Mouse (Mus musculus) embryonic facial prominence, embryonic 15.5 days (tissue): ENCODE measurements at regions not wholly inside any gene's neighbourhood (a gene's known extent, or its start where the extent isn't known, plus 50 kb on each side); places are given as distances from the start of the nearest gene placed in this dataset.

Experiments
- ATAC-seq: fragments of 200-750 bp; cut with Nextera tagmentation; 2 replicates; pipeline ENCODE4 v1.8.0; 2017; ENCODE audit warnings: low read depth, moderate TSS enrichment; ENCODE audit not compliant: insufficient number of reproducible peaks, low FRiP score, low TSS enrichment
- H3K27ac ChIP-seq: fragments of 300-500 bp; sonication (generic); replicated peaks from 2 replicates; pipeline ENCODE4 v1.5.1; 2015; ENCODE audit warnings: mild to moderate bottlenecking, inconsistent platforms
- H3K27me3 ChIP-seq: fragments of 300-500 bp; sonication (generic); 2 replicates; pipeline ENCODE4 v1.6.1; 2015; ENCODE audit warnings: inconsistent platforms
- H3K36me3 ChIP-seq: fragments of 300-500 bp; sonication (generic); 2 replicates; pipeline ENCODE4 v1.6.1; 2015; ENCODE audit warnings: mild to moderate bottlenecking, inconsistent platforms
- H3K4me1 ChIP-seq: fragments of 300-500 bp; sonication (generic); 2 replicates; pipeline ENCODE4 v1.6.1; 2015; ENCODE audit warnings: inconsistent platforms
- H3K4me2 ChIP-seq: fragments of 300-500 bp; sonication (generic); replicated peaks from 2 replicates; pipeline ENCODE4 v1.6.1; 2015; ENCODE audit warnings: mild to moderate bottlenecking, inconsistent platforms
- H3K4me3 ChIP-seq: fragments of 300-500 bp; sonication (generic); replicated peaks from 2 replicates; pipeline ENCODE4 v1.5.1; 2015; ENCODE audit warnings: mild to moderate bottlenecking, inconsistent platforms
- H3K9ac ChIP-seq: fragments of 300-500 bp; sonication (generic); 2 replicates; pipeline ENCODE4 v1.6.1; 2015; ENCODE audit warnings: inconsistent platforms
- H3K9me3 ChIP-seq: fragments of 300-500 bp; sonication (generic); replicated peaks from 2 replicates; pipeline ENCODE4 v1.6.1; 2016; ENCODE audit warnings: inconsistent platforms
- WGBS: fragments of 180-500 bp; shearing (Covaris S2); methylation state at CpG from one replicate; pipeline ENCODE4 v1.1.7; 2015; 5-methylcytosine and 5-hydroxymethylcytosine counted together

DNA sequence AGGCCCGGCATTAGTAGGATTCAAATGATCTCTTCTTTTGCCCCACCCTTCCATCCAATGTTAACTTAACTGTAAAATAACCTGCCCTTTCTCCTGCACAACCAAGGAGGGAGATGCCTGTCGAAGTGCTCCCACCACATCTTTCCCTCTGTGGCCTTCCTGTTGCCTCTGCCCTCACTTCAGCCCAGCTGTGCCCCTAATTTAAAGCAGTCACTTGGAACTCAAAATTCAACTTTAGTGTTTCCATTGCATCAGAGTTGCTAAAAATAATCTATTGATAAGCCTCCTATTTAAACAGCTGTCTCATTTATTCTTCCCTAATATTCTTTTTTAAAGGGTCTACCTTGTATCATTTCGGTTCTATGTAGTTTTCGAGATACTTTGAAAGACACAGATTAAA, 163.1 kb downstream of the Cysltr2 start:
- H3K4me2 ChIP-seq = no peak overlapping the region
- 82% methylated on average over 4 of the region's 4 CpGs for WGBS
- no peak overlapping the region for H3K9ac ChIP-seq
- no peak overlapping the region for H3K27ac ChIP-seq
- H3K4me1 ChIP-seq = no peaks in the 10 kb centered on the region
- no peak for ATAC-seq
- no peak overlapping the region for H3K4me3 ChIP-seq
- no peaks in the 10 kb centered on the region for H3K27me3 ChIP-seq
- H3K36me3 ChIP-seq = no peaks in the 10 kb centered on the region
- no peaks in the 10 kb centered on the region for H3K9me3 ChIP-seq

DNA sequence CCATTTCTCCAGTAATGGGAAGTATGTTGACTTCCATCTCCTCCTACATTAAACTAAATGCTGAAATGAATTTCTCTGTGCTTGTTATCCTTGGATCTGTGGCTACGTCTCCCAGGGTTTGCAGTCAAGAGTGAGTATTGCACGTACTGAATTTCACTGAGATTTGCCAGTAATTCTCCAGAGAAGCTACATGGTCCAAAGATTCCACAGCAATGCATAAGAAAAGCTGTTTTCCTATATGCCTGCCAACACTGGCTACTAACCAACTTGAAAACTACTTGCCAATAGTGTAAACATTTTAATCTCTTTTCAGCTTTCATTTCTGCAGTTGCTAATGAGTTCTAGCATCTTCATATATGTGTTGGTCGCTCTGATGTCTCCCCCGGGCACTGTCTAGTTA, 164.4 kb downstream of the Cysltr2 start:
- ATAC-seq = peak; percentile 39; the same call in 1 of the 2 replicates
- H3K4me3 ChIP-seq = no peak overlapping the region
- no peak overlapping the region for H3K9ac ChIP-seq
- no peaks in the 10 kb centered on the region for H3K9me3 ChIP-seq
- no peaks in the 10 kb centered on the region for H3K36me3 ChIP-seq
- H3K4me1 ChIP-seq = no peaks in the 10 kb centered on the region
- WGBS = 57% methylated on average over 4 of the region's 4 CpGs
- no peak overlapping the region for H3K27ac ChIP-seq
- H3K4me2 ChIP-seq = no peak overlapping the region
- no peaks in the 10 kb centered on the region for H3K27me3 ChIP-seq

DNA sequence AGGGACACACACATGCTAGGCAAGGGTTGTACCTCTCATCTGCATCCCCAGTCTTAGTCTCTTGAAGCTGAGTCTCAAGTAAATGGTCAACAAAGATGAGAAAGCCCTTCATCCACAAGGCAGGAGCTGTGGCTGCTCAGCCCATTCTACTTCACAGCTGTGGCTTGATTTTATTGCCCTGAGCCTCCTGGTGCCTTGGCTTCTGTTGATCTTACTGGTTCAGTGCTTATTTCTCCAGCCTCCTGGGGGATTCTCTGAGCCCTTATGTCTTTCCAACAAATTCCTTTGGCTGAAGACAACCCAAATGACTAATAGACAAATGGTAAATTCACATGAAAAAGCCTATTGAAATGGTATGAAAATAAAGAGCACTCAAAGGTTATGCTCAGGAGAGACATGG, 167.3 kb upstream of the Fndc3a start:
- ATAC-seq = no peak
- H3K9me3 ChIP-seq = no peaks in the 10 kb centered on the region
- H3K9ac ChIP-seq = no peak overlapping the region
- no peaks in the 10 kb centered on the region for H3K4me1 ChIP-seq
- no peaks in the 10 kb centered on the region for H3K36me3 ChIP-seq
- no peaks in the 10 kb centered on the region for H3K27me3 ChIP-seq
- no peak overlapping the region for H3K4me2 ChIP-seq
- H3K4me3 ChIP-seq = no peak overlapping the region
- H3K27ac ChIP-seq = no peak overlapping the region

DNA sequence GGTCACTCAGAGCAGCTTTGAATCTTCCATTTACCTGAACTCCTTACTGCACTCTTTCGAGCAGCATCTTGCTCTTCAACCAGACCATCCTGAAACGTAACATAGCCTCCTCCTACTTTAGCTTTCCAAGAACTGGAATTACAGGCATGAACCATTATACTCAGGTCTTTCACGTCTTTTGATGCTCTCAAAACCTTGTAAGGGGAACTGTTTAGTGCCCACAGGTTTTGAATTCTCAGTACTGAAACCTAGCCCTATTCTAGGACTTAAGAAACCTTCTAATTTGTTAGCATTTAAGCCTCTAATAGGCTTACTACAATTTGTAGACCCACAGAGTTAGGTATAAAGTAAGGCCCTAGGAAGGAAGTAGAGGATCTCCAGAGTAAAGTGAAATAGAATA, 163.7 kb upstream of the Fndc3a start:
- WGBS = 76% methylated on average over 3 of the region's 3 CpGs
- Histone ChIP-seq H3K9ac (no peak overlapping the region), H3K27me3 (no peaks in the 10 kb centered on the region), H3K4me2 (no peak overlapping the region), H3K4me3 (no peak overlapping the region), H3K4me1 (0 out of 2 replicates have a peak, but pooled peaks cover 7% of the 10 kb centered on the region), H3K9me3 (no peaks in the 10 kb centered on the region), H3K27ac (no peak overlapping the region), H3K36me3 (no peaks in the 10 kb centered on the region)
- ATAC-seq = no peak

DNA sequence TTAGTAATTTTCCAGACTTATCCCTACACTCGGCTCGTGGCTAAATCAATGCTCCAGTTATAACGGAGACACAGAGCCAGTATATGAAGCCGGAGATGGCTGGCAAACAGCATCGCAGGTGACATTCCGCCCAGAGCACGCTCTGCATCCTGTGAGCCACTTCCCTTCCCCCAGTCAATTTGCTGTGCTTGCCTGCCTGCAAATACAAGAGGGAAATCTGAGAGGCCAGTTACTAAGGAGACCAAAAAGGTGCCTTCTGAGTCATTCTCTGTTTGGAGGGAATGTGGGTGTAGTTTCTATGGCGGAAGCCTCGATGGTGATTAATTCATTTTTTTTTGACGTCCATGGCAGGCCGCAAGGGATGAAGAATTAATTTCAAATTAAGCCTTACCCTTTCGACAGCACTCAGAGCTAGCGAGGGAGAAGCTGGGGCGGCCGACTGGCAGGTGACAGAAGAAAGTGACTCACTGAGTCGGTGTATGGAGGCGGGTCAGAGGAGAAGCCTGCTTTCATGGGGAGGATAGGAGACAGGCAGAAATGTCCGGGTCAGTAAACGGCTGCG, 159.5 kb upstream of the Fndc3a start:
- Histone ChIP-seq H3K4me1 (0 out of 2 replicates have a peak, but pooled peaks cover 7% of the 10 kb centered on the region), H3K4me2 (peak overlapping the region; percentile 8; the same call in 1 of the 2 replicates), H3K27ac (no peak overlapping the region), H3K4me3 (no peak overlapping the region), H3K9ac (no peak overlapping the region), H3K27me3 (no peaks in the 10 kb centered on the region), H3K36me3 (no peaks in the 10 kb centered on the region), H3K9me3 (no peaks in the 10 kb centered on the region)
- WGBS = 39% methylated on average over 20 of the region's 20 CpGs
- no peak; the same call in 1 of the 2 replicates for ATAC-seq

DNA sequence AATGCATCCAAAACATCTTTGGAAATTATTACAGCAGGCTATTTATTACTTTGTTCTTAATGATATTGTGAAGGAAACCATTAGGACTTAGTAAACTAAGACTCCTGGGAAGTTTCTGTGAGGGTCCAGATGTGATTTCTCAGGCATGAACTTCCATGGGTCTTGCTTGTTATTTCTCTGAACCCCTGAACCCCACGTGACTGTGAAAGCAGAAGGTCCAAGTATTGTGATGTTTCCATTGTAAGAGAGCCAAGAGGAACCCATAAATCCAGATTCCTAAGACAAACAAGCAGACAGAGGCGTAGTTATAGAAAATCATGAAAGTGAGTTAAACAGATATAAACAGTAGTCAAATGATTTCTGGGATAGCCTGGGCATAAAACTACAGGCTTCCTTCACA, 157.1 kb upstream of the Fndc3a start:
- no peak overlapping the region for H3K4me3 ChIP-seq
- WGBS = 74% methylated on average over 2 of the region's 2 CpGs
- no peak for ATAC-seq

DNA sequence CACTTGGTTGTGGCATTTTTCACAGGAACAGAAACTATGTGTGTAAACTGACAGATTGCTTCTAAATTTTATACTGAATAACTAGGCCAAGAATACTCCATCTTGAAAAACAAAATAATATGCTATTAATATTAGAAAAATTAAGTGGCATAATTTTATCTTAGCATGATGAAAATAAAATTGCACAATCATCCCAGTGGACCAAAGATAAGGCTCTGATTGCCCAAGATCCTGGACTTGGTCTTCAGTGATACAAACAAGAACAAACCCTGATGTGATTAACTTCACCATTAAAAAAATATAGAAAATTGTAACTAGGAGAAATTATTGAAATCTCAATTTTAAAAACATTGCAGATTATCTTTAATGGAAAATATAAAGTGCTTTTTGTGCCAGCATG, 155.7 kb upstream of the Fndc3a start:
- no peaks in the 10 kb centered on the region for H3K27me3 ChIP-seq
- no peaks in the 10 kb centered on the region for H3K9me3 ChIP-seq
- no peaks in the 10 kb centered on the region for H3K36me3 ChIP-seq
- H3K27ac ChIP-seq = no peak overlapping the region
- no peak overlapping the region for H3K9ac ChIP-seq
- no peak for ATAC-seq
- H3K4me3 ChIP-seq = no peak overlapping the region
- H3K4me1 ChIP-seq = 0 out of 2 replicates have a peak, but pooled peaks cover 7% of the 10 kb centered on the region
- no peak overlapping the region for H3K4me2 ChIP-seq

More for the DNA sequence above, 157.1 kb upstream of the Fndc3a start:
- no peaks in the 10 kb centered on the region for H3K36me3 ChIP-seq
- no peaks in the 10 kb centered on the region for H3K9me3 ChIP-seq
- no peak overlapping the region for H3K9ac ChIP-seq
- H3K27ac ChIP-seq = no peak overlapping the region
- 0 out of 2 replicates have a peak, but pooled peaks cover 7% of the 10 kb centered on the region for H3K4me1 ChIP-seq
- no peak overlapping the region for H3K4me2 ChIP-seq
- no peaks in the 10 kb centered on the region for H3K27me3 ChIP-seq

DNA sequence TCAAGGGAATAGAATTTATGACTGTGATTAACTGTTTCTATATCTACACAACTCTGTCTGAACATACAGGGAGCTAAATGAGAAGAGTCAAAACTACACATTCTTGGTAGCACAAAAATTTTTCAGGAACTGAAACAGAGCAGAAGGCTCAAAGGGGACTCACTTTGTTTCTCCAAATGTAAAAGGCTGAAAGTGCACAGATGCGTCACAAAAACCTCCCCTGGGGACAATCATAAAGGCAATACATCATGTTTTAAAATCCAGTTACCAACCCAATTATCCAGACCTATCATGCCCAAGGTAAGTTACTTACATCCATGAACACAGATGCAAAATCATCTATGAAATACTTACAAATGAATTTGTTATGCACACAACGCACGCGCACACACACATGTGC, 155.0 kb upstream of the Fndc3a start:
- H3K4me1 ChIP-seq = 0 out of 2 replicates have a peak, but pooled peaks cover 7% of the 10 kb centered on the region
- no peak overlapping the region for H3K4me3 ChIP-seq
- no peak overlapping the region for H3K9ac ChIP-seq
- no peak for ATAC-seq
- H3K4me2 ChIP-seq = no peak overlapping the region
- no peak overlapping the region for H3K27ac ChIP-seq
- H3K27me3 ChIP-seq = no peaks in the 10 kb centered on the region
- no peaks in the 10 kb centered on the region for H3K36me3 ChIP-seq
- H3K9me3 ChIP-seq = no peaks in the 10 kb centered on the region
- 90% methylated on average over 4 of the region's 4 CpGs for WGBS

DNA sequence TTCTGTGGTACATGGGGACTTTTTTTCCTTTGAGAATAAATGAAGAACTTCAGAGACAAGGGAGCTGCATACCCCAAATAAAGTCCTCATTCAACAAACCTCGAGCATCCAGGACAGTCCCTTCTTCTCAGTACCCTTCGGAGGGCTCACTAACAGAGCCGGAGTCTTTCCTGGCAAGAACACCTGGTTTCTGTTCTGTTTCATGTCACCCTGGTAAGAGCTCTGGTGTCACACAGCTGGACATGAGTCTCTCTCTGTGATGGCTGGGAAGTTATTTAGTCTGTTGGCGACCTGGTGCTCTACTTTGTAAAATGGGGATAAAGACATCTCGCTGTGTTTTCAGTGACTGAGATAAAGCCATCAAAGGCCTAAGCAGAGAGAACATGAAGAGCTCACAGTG, 154.3 kb upstream of the Fndc3a start:
- Histone ChIP-seq H3K27ac (no peak overlapping the region), H3K4me2 (no peak overlapping the region), H3K4me3 (no peak overlapping the region), H3K27me3 (no peaks in the 10 kb centered on the region), H3K36me3 (no peaks in the 10 kb centered on the region), H3K9me3 (no peaks in the 10 kb centered on the region), H3K4me1 (0 out of 2 replicates have a peak, but pooled peaks cover under 1% of the 10 kb centered on the region), H3K9ac (no peak overlapping the region)
- 72% methylated on average over 5 of the region's 5 CpGs for WGBS
- ATAC-seq = no peak

DNA sequence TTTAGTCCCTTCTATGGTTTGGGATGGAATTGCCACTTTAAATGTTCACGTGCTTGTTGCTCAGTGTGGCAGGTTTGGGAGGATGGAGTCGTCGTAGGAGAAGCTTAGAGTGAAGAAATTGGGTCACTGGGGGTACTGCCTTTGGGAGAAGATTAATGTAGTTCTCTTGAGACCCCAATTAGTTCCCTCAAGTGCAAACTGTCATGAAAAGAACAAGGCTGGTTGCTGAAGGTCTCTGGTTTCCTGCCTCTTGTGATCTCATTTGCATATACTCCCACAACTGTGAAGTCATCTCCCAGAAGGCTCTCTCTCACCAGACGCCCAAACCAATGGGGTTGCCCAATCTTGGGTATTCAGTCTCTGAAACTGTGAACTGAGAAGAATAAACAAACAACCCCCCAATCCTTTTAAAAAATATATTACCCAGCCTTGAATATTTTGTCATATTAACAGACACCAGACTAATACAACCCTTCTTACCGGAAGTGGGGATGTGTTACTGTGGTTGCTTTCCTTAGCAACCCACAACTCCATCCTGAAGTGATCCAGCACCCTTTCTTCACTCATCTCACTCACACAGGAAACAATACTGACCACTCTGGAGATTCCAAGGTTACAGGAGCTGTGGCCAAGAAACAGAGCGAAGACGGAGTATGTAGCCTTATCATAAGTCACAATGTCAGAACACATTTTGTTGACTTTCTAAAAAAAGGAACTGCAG, 153.2 kb upstream of the Fndc3a start:
- Histone ChIP-seq H3K27ac (no peak overlapping the region), H3K4me2 (no peak overlapping the region), H3K36me3 (no peaks in the 10 kb centered on the region), H3K9me3 (no peaks in the 10 kb centered on the region), H3K4me3 (no peak overlapping the region), H3K4me1 (no peaks in the 10 kb centered on the region), H3K9ac (no peak overlapping the region), H3K27me3 (no peaks in the 10 kb centered on the region)
- WGBS = 72% methylated on average over 7 of the region's 7 CpGs
- no peak for ATAC-seq

DNA sequence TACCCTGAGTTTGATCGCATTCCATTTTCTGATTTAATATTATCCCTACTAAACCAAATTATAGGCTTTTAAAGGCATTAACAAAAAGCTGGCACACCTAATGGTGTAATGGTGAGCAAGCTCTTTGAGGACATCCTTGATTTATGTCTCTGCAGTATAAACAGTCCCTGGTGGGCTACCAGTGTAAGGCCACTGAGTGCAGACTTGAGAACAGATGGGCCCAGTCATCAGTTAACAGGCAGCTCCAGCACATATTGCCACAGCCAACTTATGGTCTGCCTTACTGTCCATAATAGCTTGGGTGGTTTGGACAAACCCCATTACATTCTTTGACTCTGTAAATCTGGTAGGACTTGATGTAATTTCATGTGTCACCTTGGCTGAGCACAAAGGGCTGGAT, 144.4 kb upstream of the Fndc3a start:
- no peak overlapping the region for H3K4me2 ChIP-seq
- 89% methylated on average over 1 of the region's 1 CpGs for WGBS
- H3K9me3 ChIP-seq = no peaks in the 10 kb centered on the region
- no peak overlapping the region for H3K27ac ChIP-seq
- no peaks in the 10 kb centered on the region for H3K27me3 ChIP-seq
- H3K4me3 ChIP-seq = no peak overlapping the region
- no peak overlapping the region for H3K9ac ChIP-seq
- ATAC-seq = no peak
- no peaks in the 10 kb centered on the region for H3K36me3 ChIP-seq
- no peaks in the 10 kb centered on the region for H3K4me1 ChIP-seq

DNA sequence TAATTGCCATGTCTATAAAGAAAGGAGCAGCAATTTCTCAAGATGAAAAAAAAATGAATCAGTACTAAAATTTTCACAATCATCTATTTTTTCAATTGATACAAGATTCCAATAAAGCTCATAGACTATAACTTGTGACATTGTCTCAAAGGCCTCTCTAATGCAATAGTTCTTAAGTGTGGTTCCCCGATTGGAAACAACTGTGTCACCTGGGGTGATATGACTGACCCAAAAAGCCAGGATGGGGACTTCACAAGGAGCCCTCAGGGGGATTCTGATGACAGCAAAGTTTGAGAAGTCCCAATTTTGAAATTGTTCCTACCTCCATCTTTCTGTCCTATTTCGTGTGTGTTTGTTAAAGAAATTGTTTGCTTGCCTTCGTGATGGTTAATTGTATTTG, 143.3 kb upstream of the Fndc3a start:
- Histone ChIP-seq H3K9ac (no peak overlapping the region), H3K4me2 (no peak overlapping the region), H3K4me1 (no peaks in the 10 kb centered on the region), H3K27me3 (no peaks in the 10 kb centered on the region), H3K4me3 (no peak overlapping the region), H3K36me3 (no peaks in the 10 kb centered on the region), H3K9me3 (no peaks in the 10 kb centered on the region), H3K27ac (no peak overlapping the region)
- ATAC-seq = no peak
- 73% methylated on average over 3 of the region's 3 CpGs for WGBS
